Mouse (Mus musculus) monocyte, adult 2 months (primary cell): Measurements from ENCODE around the gene Thra.
A peak's percentile ranks its signal among the peaks of the same experiment; 100 is the strongest.

Experiments
- DNase-seq, 2 experiments: peaks; one replicate each; pipeline ENCODE4 v3.0.0; 2022; ENCODE audit warnings: low spot score in 2 of 2, low read depth in 1 of 2

Gene Thra

GRCm38 (mm10) chr11:98764091-98764490, 23.7 kb downstream of the Thra start:
- no peak for DNase-seq

DNA sequence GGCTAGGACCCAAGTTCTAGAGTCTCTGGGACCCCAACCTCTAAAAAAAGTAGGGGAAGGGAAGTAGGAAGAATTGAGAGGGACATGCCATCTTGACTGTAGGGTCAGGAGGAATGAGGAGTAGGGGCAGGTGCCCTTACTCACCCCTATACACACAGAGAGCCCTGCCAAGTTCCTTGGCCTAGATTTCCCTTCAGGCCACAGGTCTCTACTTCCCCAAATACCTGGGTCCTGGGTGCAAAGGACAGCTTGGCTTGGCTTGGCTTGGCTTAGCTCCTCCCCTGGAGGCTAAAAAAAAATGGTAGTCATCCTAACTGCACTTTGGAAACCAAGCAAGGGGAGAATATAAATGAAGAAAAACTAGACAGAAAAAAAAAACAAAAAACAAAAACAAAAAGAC, 24.3 kb downstream of the Thra start:
- no peak for DNase-seq

DNA sequence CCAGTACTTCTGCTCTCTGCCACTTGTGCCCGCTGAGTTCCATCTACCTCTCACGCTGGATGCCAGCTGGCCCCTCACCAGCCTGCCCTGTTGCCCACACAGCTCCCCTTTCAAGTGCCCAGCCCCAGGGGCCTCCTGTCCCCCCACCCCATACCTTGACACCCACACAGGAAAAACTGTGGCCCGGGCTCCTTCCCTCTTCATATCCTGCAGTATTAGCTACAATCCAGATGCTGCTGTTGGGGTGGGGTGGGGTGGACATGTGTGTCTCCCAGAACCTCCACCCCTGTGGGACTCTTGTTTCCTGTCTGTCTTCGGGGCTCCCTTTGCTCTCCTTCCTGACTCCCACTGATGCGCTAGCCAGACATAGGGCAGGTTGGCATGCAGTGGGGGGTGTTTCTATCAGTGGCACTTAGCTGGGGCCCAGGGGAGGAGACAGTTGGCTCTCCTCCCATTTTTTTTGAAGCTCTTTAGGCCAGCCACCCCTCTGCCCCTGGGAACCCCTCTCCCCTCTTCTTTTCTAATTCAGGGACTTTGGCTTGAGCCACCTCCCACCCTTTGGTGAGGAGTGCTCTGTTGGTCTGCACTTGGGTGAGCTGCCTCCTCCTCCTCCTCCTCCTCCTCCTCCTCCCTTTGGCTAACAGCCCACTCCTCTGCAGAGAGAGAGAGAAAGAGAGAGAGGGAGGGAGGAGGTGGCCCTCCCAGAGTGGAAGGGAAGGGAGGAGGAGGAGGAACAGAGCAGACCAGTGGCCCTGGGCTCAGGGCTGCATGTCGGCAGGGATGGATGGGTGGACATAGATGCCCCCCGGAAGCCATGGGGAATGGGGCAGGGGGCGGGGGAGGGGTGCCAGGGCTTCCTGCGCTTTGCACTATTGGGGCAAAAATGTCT, 25.2 kb downstream of the Thra start:
- no peak for DNase-seq

- no peak for DNase-seq
Observed at GRCm38 (mm10) chr11:98766346-98766745, 25.9 kb downstream of the Thra start.

- DNase-seq, result no peak
Observed at GRCm38 (mm10) chr11:98766816-98767215, 26.4 kb downstream of the Thra start.

DNA sequence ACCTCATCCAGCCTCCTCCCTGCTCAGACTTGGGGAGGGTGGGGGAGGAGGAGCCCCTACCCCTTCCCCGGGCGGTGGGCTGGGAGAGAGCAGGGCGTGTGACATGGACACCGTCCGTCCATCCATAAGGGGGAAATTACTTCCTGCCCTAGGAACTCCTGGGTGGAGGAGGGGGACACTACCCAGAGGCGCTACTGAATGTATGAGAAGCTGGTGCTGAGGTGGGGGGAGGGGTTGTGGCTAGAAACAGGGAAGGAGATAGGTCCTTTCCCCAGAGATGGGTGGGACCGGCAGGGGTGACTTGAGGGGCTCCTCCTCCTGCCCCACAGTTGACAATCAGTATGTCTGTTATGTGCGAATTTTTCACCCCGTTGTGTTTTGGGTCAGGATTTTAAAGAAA, 26.8 kb downstream of the Thra start:
- no peak for DNase-seq

DNA sequence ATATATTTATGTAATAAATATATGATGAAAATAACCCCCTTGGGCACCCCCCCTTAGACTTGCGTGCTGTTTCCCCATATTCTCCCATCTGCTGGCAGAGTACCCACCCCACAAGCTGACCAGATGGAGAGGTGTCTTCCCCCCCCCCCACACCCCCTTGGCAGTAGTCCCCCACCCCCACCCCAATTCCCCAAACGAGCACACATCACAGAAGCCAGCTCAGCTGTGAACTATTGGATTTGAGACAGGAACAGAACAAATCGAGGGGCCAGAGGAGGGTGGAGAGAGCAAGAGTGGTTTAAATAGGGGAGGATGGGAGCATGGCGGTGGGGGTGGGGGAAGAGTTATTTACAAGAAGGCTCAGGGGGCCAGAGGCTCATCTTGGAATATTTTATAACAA, 27.3 kb downstream of the Thra start:
- DNase-seq, result no peak

- DNase-seq, result no peak
Observed at GRCm38 (mm10) chr11:98768127-98769006, 27.9 kb downstream of the Thra start.

- DNase-seq, result no peak
Observed at GRCm38 (mm10) chr11:98769007-98769954, 28.8 kb downstream of the Thra start.

DNA sequence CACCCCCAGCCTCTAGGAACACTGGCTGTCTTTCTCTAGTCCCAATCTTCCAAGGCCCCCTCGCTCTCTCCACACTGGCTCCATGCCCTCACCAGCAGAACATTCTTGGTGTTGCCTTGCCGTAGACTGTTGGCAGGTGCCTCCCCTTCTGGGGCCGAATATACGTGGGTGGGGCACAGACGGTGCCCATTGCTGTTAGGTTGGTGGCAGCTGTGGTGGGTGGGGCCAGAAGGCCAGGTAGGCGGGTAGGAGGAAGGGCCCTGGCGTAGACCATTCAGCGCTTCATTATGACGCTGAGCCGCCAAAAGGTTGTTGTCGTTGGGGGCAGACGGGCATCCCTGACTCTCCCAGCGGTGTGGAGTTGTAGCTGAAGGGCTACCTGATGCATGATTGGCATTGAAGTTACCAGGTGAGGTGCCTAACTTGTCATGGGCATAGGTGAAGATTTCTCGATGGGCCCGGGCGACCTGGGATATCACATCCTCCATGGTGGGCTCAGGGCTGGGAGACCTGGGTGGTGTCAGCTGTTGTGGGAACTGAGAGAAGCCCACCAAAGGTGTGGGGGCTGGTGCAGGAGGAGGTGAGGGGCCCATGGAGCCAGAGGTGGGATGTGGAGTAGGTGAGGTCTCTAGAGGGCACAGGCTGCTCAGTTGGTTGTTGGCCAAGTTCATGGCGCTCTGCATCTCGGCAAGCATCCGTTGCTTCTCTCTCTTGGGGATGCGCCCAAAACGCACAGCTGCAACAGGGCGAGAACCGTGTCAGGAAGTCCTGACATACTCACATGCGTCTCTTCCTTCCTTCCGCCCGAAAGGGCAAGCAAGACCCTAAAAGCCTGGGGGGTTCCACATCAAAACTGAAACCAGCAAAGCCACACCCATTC, 29.9 kb downstream of the Thra start:
- DNase-seq, result no peak

DNA sequence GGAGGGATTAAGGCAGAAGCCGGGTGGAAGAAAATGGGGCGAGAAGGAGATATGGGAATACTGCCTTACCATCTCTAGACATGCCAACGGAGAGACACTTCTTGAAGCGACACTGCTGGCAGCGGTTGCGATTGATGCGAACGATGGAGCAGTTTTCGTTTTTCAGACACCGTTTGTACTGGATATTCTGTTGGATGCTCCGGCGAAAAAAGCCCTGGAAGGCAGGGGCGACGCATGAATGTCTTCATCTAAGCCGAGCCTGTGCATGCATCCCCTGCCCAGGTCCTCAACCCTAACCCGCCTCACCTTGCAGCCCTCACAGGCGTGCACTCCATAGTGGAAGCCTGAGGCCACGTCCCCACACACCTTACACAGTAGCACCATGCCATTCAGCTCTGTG, 30.7 kb downstream of the Thra start:
- no peak for DNase-seq

GRCm38 (mm10) chr11:98771844-98772525, 31.5 kb downstream of the Thra start:
- DNase-seq, result no peak

DNA sequence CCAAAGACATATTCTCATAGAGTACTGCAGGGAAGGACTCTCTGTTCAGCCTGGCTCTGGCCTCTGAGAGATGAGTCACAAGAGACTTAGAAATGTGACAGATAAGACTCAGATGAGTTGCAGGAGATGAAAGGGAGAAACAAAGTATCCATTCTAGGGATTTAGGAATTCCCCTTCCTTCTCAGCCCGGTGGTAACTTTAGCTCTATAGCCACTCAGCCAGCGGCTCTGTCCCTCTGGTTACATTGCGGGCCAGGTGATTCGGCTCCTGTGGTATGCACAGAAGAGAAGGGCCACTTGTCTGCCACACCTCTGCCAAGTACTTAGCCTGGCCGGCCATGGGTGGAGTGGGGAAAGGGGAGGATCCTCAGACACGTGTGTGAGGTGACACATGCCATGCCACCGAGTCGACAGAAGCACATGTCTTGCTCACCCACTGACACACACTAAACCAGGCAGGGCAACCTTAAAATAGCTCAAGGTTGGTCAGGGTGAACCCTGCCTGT, 32.3 kb downstream of the Thra start:
- DNase-seq, result no peak

GRCm38 (mm10) chr11:98773635-98774295, 33.3 kb downstream of the Thra start:
- peak; percentile 99 to 100 for DNase-seq

GRCm38 (mm10) chr11:98774582-98775347, 34.3 kb downstream of the Thra start, which contains the start of gene Nr1d1:
TSS of gene Nr1d1 (minus strand) at chr11:98775333.
- no peak for DNase-seq

GRCm38 (mm10) chr11:98775348-98776051, 35.1 kb downstream of the Thra start:
- peak; percentile 88 to 89 for DNase-seq

GRCm38 (mm10) chr11:98776052-98776764, 35.8 kb downstream of the Thra start:
- DNase-seq, result no peak
